Mouse (Mus musculus) midbrain, embryonic 13.5 days (tissue): ENCODE measurements around the gene Slc18a2. TPM values are rescaled to one million over a fixed set of nuclear protein-coding genes. Genes with fewer than 3 reads are reported as not detected.

Experiments used
- ATAC-seq: fragments of 200-750 bp; cut with Nextera tagmentation; 2 replicates; pipeline ENCODE4 v1.8.0; 2017; ENCODE audit warnings: mild to moderate bottlenecking, moderate TSS enrichment, moderate library complexity
- H3K27ac ChIP-seq: fragments of 300-500 bp; sonication (generic); 2 replicates; pipeline ENCODE4 v1.5.1; 2015; ENCODE audit warnings: inconsistent platforms, mild to moderate bottlenecking, moderate library complexity
- H3K27me3 ChIP-seq: fragments of 300-500 bp; sonication (generic); 2 replicates; pipeline ENCODE4 v1.6.1; 2015; ENCODE audit warnings: mild to moderate bottlenecking, inconsistent platforms
- H3K36me3 ChIP-seq: fragments of 300-500 bp; sonication (generic); 2 replicates; pipeline ENCODE4 v1.6.1; 2015; ENCODE audit warnings: mild to moderate bottlenecking, inconsistent platforms
- H3K4me1 ChIP-seq: fragments of 300-500 bp; sonication (generic); replicated peaks from 2 replicates; pipeline ENCODE4 v1.6.1; 2015; ENCODE audit warnings: inconsistent platforms
- H3K4me2 ChIP-seq: fragments of 300-500 bp; sonication (generic); replicated peaks from 2 replicates; pipeline ENCODE4 v1.6.1; 2015; ENCODE audit warnings: moderate library complexity, mild to moderate bottlenecking, inconsistent platforms
- H3K4me3 ChIP-seq: fragments of 300-500 bp; sonication (generic); replicated peaks from 2 replicates; pipeline ENCODE4 v1.5.1; 2015; ENCODE audit warnings: mild to moderate bottlenecking, inconsistent platforms
- H3K9ac ChIP-seq: fragments of 300-500 bp; sonication (generic); replicated peaks from 2 replicates; pipeline ENCODE4 v1.6.1; 2015; ENCODE audit warnings: mild to moderate bottlenecking, inconsistent platforms
- H3K9me3 ChIP-seq: fragments of 300-500 bp; sonication (generic); 2 replicates; pipeline ENCODE4 v1.6.1; 2016; ENCODE audit warnings: mild to moderate bottlenecking, inconsistent platforms
- WGBS: fragments of 180-500 bp; shearing (Covaris S2); methylation state at CpG from one replicate; pipeline ENCODE4 v1.1.7; 2015; 5-methylcytosine and 5-hydroxymethylcytosine counted together
- polyA plus RNA-seq: library from polyadenylated mRNA; unstranded; fragments of >200 nt; fragmentation: Nextera tagmentation; extraction: Ambion mirVana; gene quantifications from 2 replicates; pipeline ENCODE4 v1.2.1, GENCODE M21; 2015

The Slc18a2 gene
- 28.1 and 31.5 TPM in 2 replicates for polyA plus RNA-seq

DNA sequence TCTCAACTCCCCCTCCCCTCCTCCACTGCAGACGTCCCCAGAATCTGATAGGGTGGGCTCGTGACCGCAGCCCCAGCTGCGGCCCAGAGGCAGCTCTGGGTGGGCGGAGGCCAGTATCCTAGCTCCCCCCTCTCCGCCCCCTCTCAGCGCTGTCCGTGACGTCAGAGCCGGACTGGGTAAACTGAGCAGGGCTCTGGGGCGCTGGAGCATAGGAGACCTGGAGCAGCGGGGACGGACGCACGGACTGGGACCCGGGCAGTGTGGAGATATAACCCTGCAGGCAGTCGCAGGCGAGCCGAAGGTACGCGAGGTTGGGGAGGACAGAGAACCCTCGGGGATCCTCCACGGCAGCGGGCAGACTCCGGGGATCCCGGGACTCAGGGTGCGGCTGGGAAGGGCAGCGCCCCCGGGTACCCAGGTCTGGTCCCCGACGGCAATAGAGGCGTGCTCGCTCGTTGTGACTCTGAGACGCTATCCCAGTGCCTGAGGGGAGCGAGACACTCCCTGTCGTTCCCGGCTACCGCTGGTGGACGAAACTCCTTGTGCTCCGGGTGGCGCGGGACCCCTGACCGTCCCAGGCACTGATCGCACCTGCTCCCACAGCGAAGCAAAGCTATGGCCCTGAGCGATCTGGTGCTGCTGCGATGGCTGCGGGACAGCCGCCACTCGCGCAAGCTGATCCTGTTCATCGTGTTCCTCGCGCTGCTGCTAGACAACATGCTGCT is at the start of gene Slc18a2:
Gene Slc18a2, plus strand, starts transcription at position 179 of the 725 bp plus-strand sequence.
- Histone ChIP-seq H3K9ac (peak within 1 kb of the TSS; percentile 65), H3K4me2 (peak within 1 kb of the TSS; percentile 77), H3K27ac (peak within 1 kb of the TSS; percentile 37), H3K4me1 (peaks cover 33% of the 10 kb centered on the region), H3K4me3 (peak within 1 kb of the TSS; percentile 48), H3K9me3 (peaks cover 9% of the 10 kb centered on the region), H3K36me3 (no peaks in the 10 kb centered on the region), H3K27me3 (peaks cover 48% of the 10 kb centered on the region)
- 1% methylated on average over 51 of the region's 55 CpGs for WGBS
- ATAC-seq = peak; percentile 74

DNA sequence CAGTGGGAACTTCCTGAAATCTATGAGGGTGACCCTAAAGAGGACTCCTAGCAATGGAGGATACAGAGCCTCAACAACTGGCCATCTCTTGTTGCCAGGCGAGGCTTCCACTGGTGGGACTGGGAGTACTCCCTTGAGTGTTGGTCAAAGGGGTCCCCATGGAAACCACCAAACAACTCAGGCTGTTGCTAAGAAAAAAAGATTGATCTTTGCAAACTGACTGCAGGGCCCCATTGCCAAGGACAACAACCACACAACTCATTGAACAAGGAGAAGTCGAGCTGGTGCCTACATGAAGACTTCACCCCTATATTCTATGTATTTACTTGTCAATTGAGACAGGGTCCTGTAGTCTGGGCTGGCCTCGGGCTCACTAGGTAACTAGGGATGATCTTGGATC is 43.8 kb upstream of the Slc18a2 start:
- H3K9me3 ChIP-seq = no peaks in the 10 kb centered on the region
- no peak overlapping the region for H3K9ac ChIP-seq
- H3K4me2 ChIP-seq = no peak overlapping the region
- 75% methylated on average over 3 of the region's 3 CpGs for WGBS
- H3K27me3 ChIP-seq = peaks cover 26% of the 10 kb centered on the region
- H3K4me1 ChIP-seq = no peaks in the 10 kb centered on the region
- no peaks in the 10 kb centered on the region for H3K36me3 ChIP-seq
- no peak for ATAC-seq
- no peak overlapping the region for H3K4me3 ChIP-seq
- H3K27ac ChIP-seq = no peak overlapping the region

DNA sequence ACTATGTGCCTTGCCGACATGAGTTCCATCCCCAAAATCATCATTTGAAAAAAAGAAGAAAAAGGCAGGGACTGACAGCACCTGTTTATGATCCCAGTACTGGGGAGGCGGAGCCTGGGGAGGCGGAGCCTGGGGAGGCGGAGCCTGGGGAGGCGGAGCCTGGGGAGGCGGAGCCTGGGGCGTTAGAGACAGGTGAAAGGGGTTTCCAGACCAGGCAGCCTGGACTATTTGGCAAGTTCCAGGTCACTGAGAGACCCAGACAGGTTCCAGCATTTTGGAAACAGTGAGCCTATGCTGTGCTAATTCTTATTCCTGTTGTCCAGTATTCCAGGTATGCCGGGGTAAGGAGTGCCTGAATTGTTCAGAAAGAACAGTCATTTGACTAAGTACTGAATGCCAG is 41.7 kb upstream of the Slc18a2 start, which contains the start of gene Kcnk18:
Gene Kcnk18, plus strand, starts transcription at position 224 of the 400 bp plus-strand sequence.
- Histone ChIP-seq H3K27me3 (peaks cover 24% of the 10 kb centered on the region), H3K4me2 (no peak within 1 kb of the TSS), H3K9me3 (no peaks in the 10 kb centered on the region), H3K9ac (no peak within 1 kb of the TSS), H3K27ac (no peak within 1 kb of the TSS), H3K36me3 (no peaks in the 10 kb centered on the region), H3K4me3 (no peak within 1 kb of the TSS), H3K4me1 (no peaks in the 10 kb centered on the region)
- 89% methylated on average over 8 of the region's 8 CpGs for WGBS
- no peak for ATAC-seq

- peaks cover 22% of the 10 kb centered on the region for H3K27me3 ChIP-seq
- no peak overlapping the region for H3K9ac ChIP-seq
- H3K9me3 ChIP-seq = no peaks in the 10 kb centered on the region
- no peak overlapping the region for H3K4me2 ChIP-seq
- no peaks in the 10 kb centered on the region for H3K36me3 ChIP-seq
- ATAC-seq = no peak
- H3K4me3 ChIP-seq = no peak overlapping the region
- H3K4me1 ChIP-seq = no peaks in the 10 kb centered on the region
- 52% methylated on average over 3 of the region's 3 CpGs for WGBS
- H3K27ac ChIP-seq = no peak overlapping the region
These were observed 39.6 kb upstream of the Slc18a2 start for GRCm38 (mm10) chr19:59221131-59221530.

DNA sequence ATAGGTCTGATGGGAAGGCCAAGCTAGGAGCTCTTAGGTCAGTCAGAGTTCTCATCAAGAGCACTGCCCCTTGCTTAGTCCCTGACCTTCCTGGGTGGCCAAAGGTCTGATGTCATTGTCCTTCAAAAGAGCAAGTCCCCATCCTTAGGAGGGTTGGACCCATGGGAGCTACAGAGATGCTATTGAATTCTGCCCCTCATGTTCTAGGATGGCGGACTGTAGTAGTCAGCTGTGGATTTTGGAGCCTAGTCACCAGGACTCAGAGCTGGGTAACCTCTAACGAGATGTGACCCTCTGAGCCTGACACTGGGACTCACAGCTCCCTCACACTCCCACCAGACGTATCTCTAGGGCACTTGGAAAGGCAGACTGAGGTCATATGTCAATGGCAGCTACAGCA is 32.3 kb upstream of the Slc18a2 start:
- Histone ChIP-seq H3K4me1 (no peaks in the 10 kb centered on the region), H3K27ac (no peak overlapping the region), H3K9ac (no peak overlapping the region), H3K9me3 (no peaks in the 10 kb centered on the region), H3K4me2 (no peak overlapping the region), H3K27me3 (0 out of 2 replicates have a peak, but pooled peaks cover 2% of the 10 kb centered on the region), H3K4me3 (no peak overlapping the region), H3K36me3 (no peaks in the 10 kb centered on the region)
- ATAC-seq = no peak
- WGBS = 77% methylated on average over 3 of the region's 3 CpGs

- Histone ChIP-seq H3K9ac (no peak overlapping the region), H3K4me3 (no peak overlapping the region), H3K4me2 (no peak overlapping the region), H3K36me3 (no peaks in the 10 kb centered on the region), H3K27me3 (peaks cover 5% of the 10 kb centered on the region; the same call in 1 of the 2 replicates), H3K4me1 (no peaks in the 10 kb centered on the region), H3K27ac (no peak overlapping the region), H3K9me3 (no peaks in the 10 kb centered on the region)
- 64% methylated on average over 5 of the region's 5 CpGs for WGBS
- no peak for ATAC-seq
These were observed 27.9 kb upstream of the Slc18a2 start for GRCm38 (mm10) chr19:59232786-59233185.

GRCm38 (mm10) chr19:59235001-59235400 is 25.7 kb upstream of the Slc18a2 start:
- H3K27me3 ChIP-seq = peaks cover 16% of the 10 kb centered on the region
- WGBS = 91% methylated on average over 18 of the region's 18 CpGs
- ATAC-seq = no peak
- H3K9ac ChIP-seq = no peak overlapping the region
- no peak overlapping the region for H3K4me3 ChIP-seq
- no peaks in the 10 kb centered on the region for H3K36me3 ChIP-seq
- no peaks in the 10 kb centered on the region for H3K9me3 ChIP-seq
- H3K27ac ChIP-seq = no peak overlapping the region
- H3K4me2 ChIP-seq = no peak overlapping the region
- no peaks in the 10 kb centered on the region for H3K4me1 ChIP-seq

- Histone ChIP-seq H3K4me1 (no peaks in the 10 kb centered on the region), H3K9me3 (no peaks in the 10 kb centered on the region), H3K27ac (no peak overlapping the region), H3K4me3 (no peak overlapping the region), H3K9ac (no peak overlapping the region), H3K27me3 (peaks cover 21% of the 10 kb centered on the region), H3K36me3 (no peaks in the 10 kb centered on the region), H3K4me2 (no peak overlapping the region)
- ATAC-seq = no peak
- 76% methylated on average over 6 of the region's 6 CpGs for WGBS
These were observed 24.6 kb upstream of the Slc18a2 start for GRCm38 (mm10) chr19:59236046-59236445.

DNA sequence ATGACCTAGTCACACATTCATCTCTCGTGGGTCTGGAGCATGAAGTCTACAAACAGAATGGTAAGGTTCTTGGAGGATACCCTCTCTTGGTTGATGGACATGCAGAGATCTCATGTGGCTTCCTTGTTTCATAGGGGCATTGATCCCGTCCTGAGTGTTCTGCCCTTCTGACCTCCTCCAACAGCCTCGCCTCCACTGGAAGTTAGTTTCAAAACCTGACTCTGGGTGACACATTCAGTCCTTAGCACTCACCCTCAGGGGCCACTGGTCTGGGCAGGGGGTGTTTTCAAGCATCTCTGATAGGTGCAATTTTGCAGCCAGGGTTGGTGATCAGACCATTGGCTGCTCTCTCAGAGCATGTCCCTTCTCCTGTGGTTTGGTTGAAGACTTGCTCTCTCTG is 22.1 kb upstream of the Slc18a2 start:
- Histone ChIP-seq H3K4me1 (no peaks in the 10 kb centered on the region), H3K27ac (no peak overlapping the region), H3K27me3 (peaks cover 27% of the 10 kb centered on the region), H3K9me3 (no peaks in the 10 kb centered on the region), H3K36me3 (no peaks in the 10 kb centered on the region), H3K4me3 (no peak overlapping the region), H3K4me2 (no peak overlapping the region), H3K9ac (no peak overlapping the region)
- ATAC-seq = no peak
- 79% methylated on average over 3 of the region's 3 CpGs for WGBS

DNA sequence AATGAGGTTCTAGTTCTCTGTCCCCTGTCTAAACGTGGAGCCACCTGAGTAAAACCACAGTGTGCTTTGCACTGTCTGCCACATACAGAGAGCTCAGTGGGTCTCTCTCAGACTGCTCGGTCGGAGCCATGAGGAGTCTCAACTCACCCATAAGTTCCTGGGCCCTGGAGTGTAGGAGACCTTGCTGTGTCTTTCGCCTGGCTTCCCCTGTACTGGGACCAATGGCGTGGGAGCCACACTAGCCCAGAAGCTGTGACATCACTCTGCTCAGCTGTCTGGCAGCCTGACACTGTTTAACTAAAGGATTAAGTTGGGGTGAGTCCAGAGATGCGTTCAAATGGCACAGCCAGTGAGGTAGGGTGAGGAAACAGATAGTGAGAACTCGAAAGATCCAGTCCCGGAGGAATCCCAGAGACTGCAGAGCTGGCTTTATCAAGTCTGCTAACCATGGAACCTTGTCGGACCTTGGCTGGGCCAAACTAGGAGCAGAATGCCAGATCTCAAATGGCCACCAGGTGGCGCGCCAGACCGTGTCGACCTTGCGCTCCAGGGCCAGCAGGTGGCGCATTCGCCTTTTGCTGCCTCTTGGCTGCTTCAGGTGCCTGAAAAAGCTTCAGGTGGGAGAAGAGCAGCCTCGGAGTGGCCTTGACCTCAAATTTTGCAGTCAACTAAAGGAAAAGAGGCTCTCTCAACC is 21.4 kb upstream of the Slc18a2 start:
- Histone ChIP-seq H3K4me3 (no peak overlapping the region), H3K27me3 (peaks cover 27% of the 10 kb centered on the region), H3K4me1 (no peaks in the 10 kb centered on the region), H3K9ac (no peak overlapping the region), H3K9me3 (no peaks in the 10 kb centered on the region), H3K36me3 (no peaks in the 10 kb centered on the region), H3K4me2 (no peak overlapping the region), H3K27ac (no peak overlapping the region)
- WGBS = 25% methylated on average over 17 of the region's 17 CpGs
- peak; percentile 86 for ATAC-seq

DNA sequence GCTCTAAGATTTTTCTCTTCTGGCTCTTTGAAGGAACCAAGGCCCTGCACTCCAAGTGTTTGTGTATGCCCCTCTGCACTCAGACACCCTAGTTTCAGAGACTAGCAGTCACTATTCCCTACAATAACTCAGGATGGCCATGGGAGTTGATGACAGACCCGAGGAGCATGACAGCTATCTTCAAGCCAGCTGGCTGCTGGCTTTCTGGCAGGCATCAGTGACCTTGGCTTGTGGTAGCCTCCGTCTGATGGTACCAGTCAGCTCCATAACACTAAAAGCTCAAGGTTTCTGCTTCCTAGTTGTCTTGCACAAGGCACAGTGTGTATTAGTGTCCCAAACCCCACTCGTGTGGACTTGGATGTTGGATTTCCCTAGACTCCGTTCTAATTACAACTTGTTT is 18.7 kb upstream of the Slc18a2 start:
- H3K9me3 ChIP-seq = no peaks in the 10 kb centered on the region
- H3K4me1 ChIP-seq = no peaks in the 10 kb centered on the region
- 85% methylated on average over 4 of the region's 4 CpGs for WGBS
- no peak overlapping the region for H3K4me3 ChIP-seq
- H3K27ac ChIP-seq = no peak overlapping the region
- no peak for ATAC-seq
- H3K4me2 ChIP-seq = no peak overlapping the region
- peaks cover 27% of the 10 kb centered on the region for H3K27me3 ChIP-seq
- H3K36me3 ChIP-seq = no peaks in the 10 kb centered on the region
- no peak overlapping the region for H3K9ac ChIP-seq

DNA sequence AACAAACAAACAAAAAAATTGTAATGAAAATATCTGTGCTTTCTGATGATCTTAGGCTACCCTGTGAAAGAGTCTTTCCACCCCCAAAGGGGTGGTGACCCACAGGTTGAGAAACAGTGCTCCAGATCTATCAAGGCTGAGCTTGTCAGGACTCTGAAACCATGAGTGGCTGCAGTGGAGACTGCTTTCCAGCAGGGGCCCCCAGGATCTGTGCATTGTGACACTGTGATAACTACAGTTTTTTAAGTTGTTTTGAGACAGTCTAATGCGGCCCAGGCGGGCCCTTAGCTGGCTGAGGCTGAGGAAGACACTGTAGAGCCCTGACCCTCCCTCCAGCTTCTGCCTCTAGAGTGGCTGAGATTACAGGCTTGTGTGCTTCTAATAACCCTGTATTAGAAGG is 17.6 kb upstream of the Slc18a2 start:
- peaks cover 19% of the 10 kb centered on the region; the same call in 1 of the 2 replicates for H3K27me3 ChIP-seq
- no peaks in the 10 kb centered on the region for H3K36me3 ChIP-seq
- no peaks in the 10 kb centered on the region for H3K4me1 ChIP-seq
- no peak overlapping the region for H3K4me2 ChIP-seq
- no peak for ATAC-seq
- H3K9ac ChIP-seq = no peak overlapping the region
- H3K9me3 ChIP-seq = no peaks in the 10 kb centered on the region
- H3K4me3 ChIP-seq = no peak overlapping the region
- no peak overlapping the region for H3K27ac ChIP-seq
- WGBS = 85% methylated on average over 2 of the region's 2 CpGs
